Mouse (Mus musculus): Measurements from ENCODE around the gene Chst8.

The Chst8 gene

GRCm38 (mm10) chr7:34675120-34675790, 137.3 kb downstream of the Chst8 start:
- DNase-seq (ENCODE audit: extremely low read depth, insufficient read length, low spot score): no peak

- DNase-seq (ENCODE audit: extremely low read depth, insufficient read length, low spot score): no peak
Observed at GRCm38 (mm10) chr7:34672916-34673315, 139.6 kb downstream of the Chst8 start.

- DNase-seq (ENCODE audit: extremely low read depth, insufficient read length, low spot score): peak; percentile 37
Observed at GRCm38 (mm10) chr7:34671911-34672310, 140.6 kb downstream of the Chst8 start.

- no peak for DNase-seq (ENCODE audit: extremely low read depth, insufficient read length, low spot score)
Observed at GRCm38 (mm10) chr7:34670778-34671177, 141.7 kb downstream of the Chst8 start.

GRCm38 (mm10) chr7:34669336-34669735, 143.2 kb downstream of the Chst8 start:
- DNase-seq (ENCODE audit: extremely low read depth, insufficient read length, low spot score): no peak

- DNase-seq (ENCODE audit: extremely low read depth, insufficient read length, low spot score): no peak
Observed at GRCm38 (mm10) chr7:34667874-34668273, 144.6 kb downstream of the Chst8 start.

GRCm38 (mm10) chr7:34663145-34663544, 149.4 kb downstream of the Chst8 start:
- no peak for DNase-seq (ENCODE audit: extremely low read depth, insufficient read length, low spot score)

GRCm38 (mm10) chr7:34662227-34662626, 150.3 kb downstream of the Chst8 start:
- no peak for DNase-seq (ENCODE audit: extremely low read depth, insufficient read length, low spot score)

- DNase-seq (ENCODE audit: extremely low read depth, insufficient read length, low spot score): no peak
Observed at GRCm38 (mm10) chr7:34659386-34660085, 153.0 kb downstream of the Chst8 start.

GRCm38 (mm10) chr7:34656632-34657031, 155.9 kb downstream of the Chst8 start, which contains the start of gene Kctd15:
Gene Kctd15, minus strand, starts transcription at chr7:34656732.
- DNase-seq (ENCODE audit: extremely low read depth, insufficient read length, low spot score): no peak

GRCm38 (mm10) chr7:34655086-34655839, 157.2 kb downstream of the Chst8 start:
- peak; percentile 90 for DNase-seq (ENCODE audit: extremely low read depth, insufficient read length, low spot score)

GRCm38 (mm10) chr7:34654441-34655085, 157.9 kb downstream of the Chst8 start:
- DNase-seq (ENCODE audit: extremely low read depth, insufficient read length, low spot score): peak; percentile 78

- peak; percentile 62 for DNase-seq (ENCODE audit: extremely low read depth, insufficient read length, low spot score)
Observed at GRCm38 (mm10) chr7:34653731-34654440, 158.6 kb downstream of the Chst8 start.

GRCm38 (mm10) chr7:34652751-34653502, 159.6 kb downstream of the Chst8 start:
- peak; percentile 53 for DNase-seq (ENCODE audit: extremely low read depth, insufficient read length, low spot score)

GRCm38 (mm10) chr7:34651381-34651780, 161.1 kb downstream of the Chst8 start:
- DNase-seq (ENCODE audit: extremely low read depth, insufficient read length, low spot score): no peak

- peak; percentile 27 for DNase-seq (ENCODE audit: extremely low read depth, insufficient read length, low spot score)
Observed at GRCm38 (mm10) chr7:34647052-34647451, 165.5 kb downstream of the Chst8 start.

GRCm38 (mm10) chr7:34646144-34646795, 166.2 kb downstream of the Chst8 start:
- no peak for DNase-seq (ENCODE audit: extremely low read depth, insufficient read length, low spot score)

- no peak for DNase-seq (ENCODE audit: extremely low read depth, insufficient read length, low spot score)
Observed at GRCm38 (mm10) chr7:34645623-34646022, 166.9 kb downstream of the Chst8 start.

- no peak for DNase-seq (ENCODE audit: extremely low read depth, insufficient read length, low spot score)
Observed at GRCm38 (mm10) chr7:34644591-34644990, 167.9 kb downstream of the Chst8 start.
